Mouse (Mus musculus): ENCODE results near the gene Tmem163. TPM values are rescaled to one million over a fixed set of nuclear protein-coding genes. Genes with fewer than 3 reads are reported as not detected.

Tmem163 gene
- total and polyA plus RNA-seq, 3 experiments: 4.5 to 10.0 (median 8.1) TPM

Other genes with a start within 250 kb of the Tmem163 start
- gene Acmsd, start 49.9 kb upstream of the Tmem163 start, total RNA-seq (2012; rRNA removed): not detected in 2 replicates
- not detected in 2 replicates for gene Acmsd, start 49.9 kb upstream of the Tmem163 start, total RNA-seq (2014; rRNA removed)
- gene Acmsd, start 49.9 kb upstream of the Tmem163 start, polyA plus RNA-seq (2012; ENCODE audit: insufficient read length, low read depth): not detected in 2 replicates
- gene Ccnt2, start 94.6 kb upstream of the Tmem163 start, total RNA-seq (2012; rRNA removed): 18.1 and 18.6 TPM in 2 replicates
- 30.8 and 36.5 TPM in 2 replicates for gene Ccnt2, start 94.6 kb upstream of the Tmem163 start, total RNA-seq (2014; rRNA removed)
- 25.9 and 27.4 TPM in 2 replicates for gene Ccnt2, start 94.6 kb upstream of the Tmem163 start, polyA plus RNA-seq (2012; ENCODE audit: insufficient read length, low read depth)
- 0.04 TPM in 2 replicates for gene Map3k19, start 175.5 kb upstream of the Tmem163 start, total RNA-seq (2012; rRNA removed)
- gene Map3k19, start 175.5 kb upstream of the Tmem163 start, total RNA-seq (2014; rRNA removed): 0.05 TPM in 1 of 2 replicates, not detected in the other
- not detected in 2 replicates for gene Map3k19, start 175.5 kb upstream of the Tmem163 start, polyA plus RNA-seq (2012; ENCODE audit: insufficient read length, low read depth)
- 35.1 and 37.5 TPM in 2 replicates for gene Rab3gap1, start 189.2 kb upstream of the Tmem163 start, total RNA-seq (2012; rRNA removed)
- gene Rab3gap1, start 189.2 kb upstream of the Tmem163 start, total RNA-seq (2014; rRNA removed): 21.8 and 22.6 TPM in 2 replicates
- gene Rab3gap1, start 189.2 kb upstream of the Tmem163 start, polyA plus RNA-seq (2012; ENCODE audit: insufficient read length, low read depth): 21.7 and 21.9 TPM in 2 replicates